Mouse (Mus musculus): ENCODE data around the gene Adgrl2. TPM values are rescaled to one million over a fixed set of nuclear protein-coding genes. Genes with fewer than 3 reads are reported as not detected.

Adgrl2 gene
- total RNA-seq, 2 experiments from 2014 or later: 1.9 to 4.0 TPM

DNA sequence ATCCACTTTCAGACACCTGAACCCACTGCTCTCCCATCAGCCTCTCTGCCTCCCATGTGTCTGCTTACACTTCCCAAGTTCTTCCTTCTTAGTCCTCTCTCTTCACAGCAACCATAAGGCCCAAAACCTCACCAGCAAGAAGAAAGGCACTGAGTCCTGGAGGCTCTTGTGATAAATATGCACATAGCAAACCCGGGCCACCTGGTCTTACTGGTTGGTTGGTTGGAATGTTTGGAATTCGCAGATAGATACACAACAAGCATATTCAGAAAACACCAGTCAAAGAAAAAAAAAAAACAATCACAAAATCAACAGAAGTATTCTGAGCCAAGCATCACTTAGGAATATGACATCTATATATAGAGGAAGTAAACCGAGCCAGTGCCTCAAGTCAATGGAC, 64.0 kb downstream of the Adgrl2 start:
- no peak for ATAC-seq (ENCODE audit: poor library complexity, severe bottlenecking)

DNA sequence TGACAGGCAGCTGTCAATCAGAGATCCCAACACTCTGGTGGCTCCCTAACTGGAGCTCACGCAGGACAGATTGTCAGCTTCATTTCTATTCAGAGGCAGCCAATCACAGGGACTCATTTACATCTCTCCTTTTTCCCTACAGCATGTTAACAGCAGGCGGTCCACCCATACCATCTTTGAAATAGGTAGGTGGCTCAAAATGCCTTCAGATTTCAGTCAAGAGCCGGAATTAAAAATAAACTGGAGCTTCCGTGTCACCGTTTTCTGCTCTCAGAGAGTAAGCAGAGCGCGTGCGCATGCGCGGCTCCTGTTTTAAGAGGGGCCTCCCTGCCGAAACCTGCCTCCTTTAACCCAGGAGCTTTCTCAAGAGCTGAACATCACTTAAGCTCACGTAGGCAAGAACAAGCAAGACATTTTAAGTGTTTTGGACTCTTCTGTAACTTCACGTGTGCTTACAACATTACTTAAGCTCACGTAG, 67.7 kb downstream of the Adgrl2 start:
- ATAC-seq (ENCODE audit: poor library complexity, severe bottlenecking): no peak

DNA sequence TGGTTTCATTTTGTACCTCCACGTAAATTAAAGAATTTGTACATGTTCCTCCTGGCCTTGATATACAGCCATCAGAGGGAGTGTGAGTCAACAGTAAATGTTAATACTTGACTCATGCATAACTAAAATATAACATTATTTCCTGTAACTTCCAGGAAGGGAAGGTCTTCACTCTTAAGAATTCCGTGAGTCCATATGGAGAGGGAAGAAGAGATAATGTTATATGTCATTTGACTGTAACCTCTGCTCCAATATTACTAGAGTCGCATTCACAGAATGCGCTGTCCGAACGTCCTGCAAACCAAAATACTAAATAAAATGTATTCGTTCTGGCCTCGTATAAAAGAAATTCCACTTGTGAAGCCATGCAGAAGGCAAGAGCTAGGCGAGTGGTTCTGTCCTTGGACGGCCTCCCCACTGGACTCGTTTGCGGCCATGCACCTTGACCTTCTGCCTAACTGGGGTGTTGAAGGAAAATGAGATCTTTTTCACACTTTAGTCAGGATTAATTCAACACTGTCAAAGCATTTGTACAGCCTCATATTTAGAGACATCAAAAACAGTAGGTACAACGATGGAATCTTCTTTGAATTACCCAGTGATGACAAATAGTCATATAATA, 68.3 kb downstream of the Adgrl2 start:
- ATAC-seq (ENCODE audit: poor library complexity, severe bottlenecking): no peak

DNA sequence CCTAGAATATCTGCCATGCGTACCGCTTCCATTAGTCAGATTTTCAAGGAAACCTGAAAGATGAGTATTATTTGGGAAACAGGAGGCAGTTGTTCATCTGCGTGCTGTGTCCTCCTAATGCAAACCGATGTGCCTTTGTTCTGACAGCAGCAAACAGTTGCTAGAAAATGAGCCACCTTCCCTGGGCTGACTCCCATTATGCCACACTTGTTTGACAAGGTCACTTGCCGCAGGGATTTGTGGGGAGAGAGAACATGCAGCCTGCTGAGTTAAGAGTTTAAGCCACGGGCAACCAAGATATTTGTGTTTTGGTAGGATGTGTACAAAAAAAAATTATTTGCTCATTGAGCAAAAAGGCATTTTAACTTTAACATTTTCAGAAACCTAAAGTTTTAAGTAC, 69.5 kb downstream of the Adgrl2 start:
- ATAC-seq (ENCODE audit: poor library complexity, severe bottlenecking): no peak

DNA sequence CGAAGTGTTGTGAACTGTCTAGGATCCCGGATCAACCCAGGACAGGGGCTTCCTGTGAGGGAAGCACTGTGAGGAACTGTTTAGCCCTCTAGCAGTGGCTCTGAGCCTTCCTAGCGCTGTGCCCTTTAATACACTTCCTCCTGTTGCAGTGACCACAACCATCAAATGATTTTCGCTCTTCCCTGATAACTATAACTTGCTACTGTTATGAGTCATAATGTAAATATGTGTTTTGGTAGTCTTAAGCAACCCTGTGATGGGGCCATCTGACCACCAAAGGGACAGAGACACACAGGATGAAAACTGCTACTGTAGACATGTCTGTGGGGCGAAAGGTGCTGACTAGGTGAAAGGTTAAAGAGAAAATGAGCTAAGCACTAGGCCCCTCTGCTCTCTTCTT, 71.9 kb downstream of the Adgrl2 start:
- ATAC-seq (ENCODE audit: poor library complexity, severe bottlenecking): peak; percentile 86

DNA sequence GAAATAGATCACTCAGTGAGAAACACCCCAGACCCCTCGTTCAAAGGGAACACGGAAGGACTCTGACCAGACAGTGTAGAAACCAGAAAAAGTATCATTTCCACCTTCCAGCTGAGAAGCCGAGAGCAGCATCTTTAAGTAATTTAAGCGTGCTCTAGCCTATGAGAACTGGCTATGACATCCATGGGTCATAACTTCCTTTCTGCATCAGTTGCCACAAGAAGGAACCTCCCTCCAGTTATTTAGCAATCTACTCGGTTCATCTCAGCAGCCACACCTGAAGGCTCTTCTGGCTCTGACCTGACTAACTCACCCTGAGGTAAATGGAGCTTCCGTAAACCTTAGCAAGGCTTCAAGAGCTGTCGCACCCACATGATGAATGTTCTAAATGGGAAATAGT, 72.5 kb downstream of the Adgrl2 start:
- ATAC-seq (ENCODE audit: poor library complexity, severe bottlenecking): peak; percentile 72

DNA sequence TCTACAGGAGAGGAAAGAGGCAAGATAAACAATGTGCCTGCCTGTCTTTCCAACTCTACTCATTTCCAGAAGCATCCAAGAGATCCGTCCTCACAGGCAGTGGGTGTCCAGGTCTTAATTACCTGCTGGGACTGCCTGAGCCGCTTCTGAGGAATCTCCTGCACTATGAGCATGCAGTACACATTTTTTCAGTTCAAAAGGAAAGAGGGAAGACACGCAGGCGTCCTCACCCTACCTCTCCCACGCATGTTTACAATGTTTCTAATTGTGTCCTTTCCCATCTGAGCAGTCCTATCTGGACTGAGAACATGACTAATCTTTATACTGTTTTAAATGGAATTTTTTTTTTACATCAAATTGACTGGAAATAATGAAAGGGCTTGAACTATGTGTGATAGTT, 74.1 kb downstream of the Adgrl2 start:
- no peak for ATAC-seq (ENCODE audit: poor library complexity, severe bottlenecking)

DNA sequence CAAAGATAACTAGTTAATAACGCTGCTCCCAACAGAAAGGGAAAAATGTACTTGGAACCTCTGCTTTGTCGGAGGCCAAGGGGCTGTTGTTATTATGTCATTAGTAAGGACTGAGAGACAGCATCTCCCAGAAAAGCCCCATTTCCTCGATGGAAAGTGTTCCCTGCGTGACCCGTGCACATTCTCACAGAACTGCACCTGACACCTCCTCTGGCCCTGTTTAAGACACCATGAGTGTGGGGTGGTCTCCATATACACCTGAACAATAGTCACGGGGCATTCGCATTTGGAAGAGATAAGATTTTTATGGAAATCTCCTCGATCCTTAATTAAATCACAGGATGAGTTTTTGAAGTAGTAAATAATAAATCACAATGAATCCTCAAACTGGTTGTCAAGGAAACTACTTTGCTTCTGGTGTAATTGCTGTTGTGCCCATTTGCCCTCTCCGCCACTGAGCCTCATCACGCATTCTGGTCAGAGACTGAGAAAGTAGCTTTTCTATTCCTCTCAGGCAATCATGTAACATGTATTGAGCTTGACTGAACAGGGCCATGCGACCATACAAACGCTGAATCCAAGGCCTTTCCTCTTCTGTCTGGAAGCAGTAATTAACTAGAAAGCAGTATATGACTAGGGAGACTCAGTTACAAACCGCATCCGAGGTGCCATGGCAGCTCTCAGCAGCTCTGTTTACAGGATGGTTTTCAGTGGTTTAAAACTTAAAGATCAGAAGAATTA, 77.2 kb downstream of the Adgrl2 start:
- ATAC-seq (ENCODE audit: poor library complexity, severe bottlenecking): no peak

DNA sequence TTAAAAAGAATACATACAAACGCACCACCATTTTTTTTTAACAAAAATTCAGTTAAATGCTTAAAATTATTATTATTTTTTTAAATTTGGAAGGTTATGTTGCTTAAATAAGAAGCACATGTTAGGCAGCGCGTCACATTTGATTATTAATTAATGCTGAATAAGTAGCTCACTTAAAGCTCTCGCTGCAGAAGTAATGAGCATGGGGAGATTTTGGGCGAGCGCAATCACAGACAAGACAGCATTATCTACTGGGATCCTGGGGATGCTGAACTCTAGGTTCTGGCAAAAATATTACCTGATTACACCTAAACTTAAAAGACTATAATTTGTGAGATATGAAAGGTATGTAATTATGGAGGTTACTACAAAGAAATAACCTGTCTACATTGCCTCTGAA, 77.8 kb downstream of the Adgrl2 start:
- no peak for ATAC-seq (ENCODE audit: poor library complexity, severe bottlenecking)

DNA sequence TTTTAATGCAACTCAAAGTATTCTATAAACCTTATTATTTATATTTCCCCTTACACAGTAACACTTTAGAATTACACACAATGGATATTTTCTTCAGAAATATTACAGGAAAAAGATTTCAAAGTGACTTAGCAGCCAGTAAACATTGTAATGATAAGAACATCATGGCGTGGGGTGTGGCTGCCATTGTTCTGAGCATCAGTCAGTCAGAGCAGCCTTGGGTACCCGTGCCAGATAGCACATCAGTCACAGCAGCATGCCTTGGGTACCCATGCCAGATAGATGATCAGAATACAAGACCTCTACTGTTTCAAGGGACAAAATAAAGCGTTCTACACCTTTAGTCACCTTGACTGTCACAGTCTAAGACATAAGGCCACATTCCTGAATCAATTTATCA, 82.5 kb downstream of the Adgrl2 start:
- no peak for ATAC-seq (ENCODE audit: poor library complexity, severe bottlenecking)

DNA sequence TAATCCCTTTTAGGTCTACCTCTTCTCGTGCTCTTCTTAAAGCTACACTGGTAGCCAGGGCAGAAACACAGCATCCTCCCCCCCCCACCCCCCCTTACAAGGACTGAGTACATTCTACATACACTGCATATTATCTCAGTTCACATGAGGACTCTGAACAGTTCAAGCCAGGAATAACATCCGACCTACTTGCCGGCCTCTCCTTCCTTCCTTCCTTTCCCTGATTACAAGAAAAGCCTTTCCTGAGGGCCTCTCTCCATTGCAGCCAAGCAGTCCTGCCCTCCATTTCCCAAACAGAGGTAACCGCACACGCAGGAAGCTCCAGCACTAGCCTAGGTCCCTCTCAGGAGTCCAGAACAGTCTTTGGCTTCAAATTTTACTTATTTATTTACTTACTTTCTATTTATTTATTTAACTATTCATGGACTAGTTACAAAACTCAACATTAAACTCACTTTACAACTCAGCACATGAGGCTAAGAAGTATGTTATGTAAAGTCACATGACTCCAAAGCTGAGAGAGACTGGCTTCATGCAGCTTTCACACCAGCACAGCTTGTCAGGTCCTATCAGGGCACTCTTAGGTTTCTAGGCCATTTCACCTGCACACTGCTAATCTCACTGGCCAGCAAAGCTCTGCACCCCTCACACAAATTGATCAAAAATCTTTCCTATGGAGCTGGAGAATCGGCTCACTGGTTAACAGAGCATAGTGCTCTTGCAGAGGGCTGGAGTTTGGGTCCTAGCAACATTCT, 83.2 kb downstream of the Adgrl2 start:
- no peak for ATAC-seq (ENCODE audit: poor library complexity, severe bottlenecking)

DNA sequence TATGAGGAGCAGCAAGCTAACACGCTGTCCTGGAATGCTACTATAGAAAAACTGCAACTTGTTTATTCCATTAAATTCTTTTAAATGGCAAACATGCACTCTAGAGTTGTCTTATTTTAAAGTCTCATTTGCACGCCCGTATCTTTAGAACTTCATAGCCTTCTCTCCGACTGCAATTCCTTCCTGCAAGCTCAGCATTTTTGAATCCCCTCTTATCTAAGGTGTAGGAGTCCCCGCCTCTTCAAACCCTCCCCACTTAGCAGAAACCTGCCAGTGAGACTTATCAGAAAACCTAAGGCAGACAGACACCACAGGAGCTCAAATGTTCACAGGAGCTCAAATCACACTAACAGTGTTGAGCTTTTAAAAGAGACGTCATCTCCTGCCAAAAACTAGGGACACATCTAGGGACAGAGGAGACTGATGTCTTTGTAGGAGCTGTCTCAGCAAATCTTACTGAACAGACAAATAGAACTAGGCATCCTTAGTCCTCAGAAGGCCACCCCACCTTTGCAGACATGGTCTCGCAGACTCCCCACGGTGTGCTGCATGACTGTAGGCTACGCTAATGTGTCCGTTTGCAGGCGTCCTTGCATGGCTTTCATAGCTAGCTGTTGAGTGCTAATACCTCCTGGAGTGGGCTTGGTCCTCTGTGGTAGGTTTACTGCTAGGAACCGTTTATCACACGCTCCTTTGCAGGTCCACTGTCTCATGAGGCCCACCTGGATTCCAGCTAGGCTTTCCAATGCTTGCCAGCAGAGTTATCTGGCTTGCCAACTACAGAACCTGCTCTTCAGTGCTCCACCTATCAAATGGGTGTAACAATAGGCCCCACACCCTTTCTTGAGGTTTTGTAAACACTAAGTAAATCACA, 84.2 kb downstream of the Adgrl2 start:
- ATAC-seq (ENCODE audit: poor library complexity, severe bottlenecking): no peak

DNA sequence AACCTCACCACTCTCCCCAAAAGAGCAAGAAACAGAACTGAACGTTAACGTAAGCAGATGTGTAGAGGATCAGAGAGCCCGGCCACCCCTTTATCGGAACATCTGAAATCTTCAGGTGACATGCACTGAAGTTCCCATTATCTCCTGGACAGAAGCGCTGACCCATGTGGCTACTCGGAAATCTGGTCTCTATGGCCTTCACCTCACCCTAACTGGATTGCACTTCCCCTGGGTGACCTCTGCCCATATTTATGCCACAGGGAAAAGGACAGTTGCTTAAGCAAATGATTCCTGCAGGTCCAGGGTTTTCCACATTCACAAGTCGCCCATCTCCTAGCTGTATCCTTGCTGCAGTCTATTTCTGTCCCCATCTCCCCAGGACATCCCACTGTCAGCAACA, 84.9 kb downstream of the Adgrl2 start:
- no peak for ATAC-seq (ENCODE audit: poor library complexity, severe bottlenecking)

DNA sequence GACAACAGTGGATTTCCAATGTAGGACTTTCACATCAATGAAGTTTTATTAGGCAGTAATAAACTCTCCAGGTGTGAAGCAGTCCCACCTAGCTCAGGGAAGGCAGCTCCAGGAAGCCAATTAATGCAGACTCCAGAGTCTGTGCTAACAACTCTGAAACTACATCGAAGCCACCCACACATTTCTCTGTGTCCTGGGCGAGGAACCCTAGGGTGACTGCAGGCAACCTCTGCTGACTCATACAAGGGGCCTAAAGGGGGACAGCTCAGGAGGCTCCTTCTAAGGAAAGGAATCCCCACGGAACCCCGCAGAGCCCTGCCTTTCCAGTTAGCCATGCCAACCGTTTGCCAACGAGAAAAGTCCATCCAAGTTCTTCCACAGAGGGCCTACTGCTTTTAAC, 90.5 kb downstream of the Adgrl2 start:
- ATAC-seq (ENCODE audit: poor library complexity, severe bottlenecking): no peak

DNA sequence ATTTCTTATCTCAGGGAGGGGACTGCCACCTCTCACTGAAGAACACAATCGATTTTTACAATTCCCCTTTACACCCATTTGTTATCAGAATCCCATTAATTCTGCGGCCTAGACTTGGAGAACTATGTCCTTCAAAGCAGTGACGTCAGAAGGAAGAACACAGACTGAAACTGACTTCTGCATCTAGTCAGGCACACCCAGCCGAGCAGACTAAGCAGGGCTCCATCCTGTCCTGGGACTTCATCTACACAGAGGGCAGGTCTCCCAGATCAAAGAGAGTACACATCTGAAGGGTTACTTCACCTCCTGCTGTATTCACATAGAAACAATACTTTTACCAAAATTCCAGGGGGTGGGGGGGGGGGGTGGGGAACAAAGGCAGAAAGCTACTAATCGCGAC, 90.9 kb downstream of the Adgrl2 start:
- no peak for ATAC-seq (ENCODE audit: poor library complexity, severe bottlenecking)

DNA sequence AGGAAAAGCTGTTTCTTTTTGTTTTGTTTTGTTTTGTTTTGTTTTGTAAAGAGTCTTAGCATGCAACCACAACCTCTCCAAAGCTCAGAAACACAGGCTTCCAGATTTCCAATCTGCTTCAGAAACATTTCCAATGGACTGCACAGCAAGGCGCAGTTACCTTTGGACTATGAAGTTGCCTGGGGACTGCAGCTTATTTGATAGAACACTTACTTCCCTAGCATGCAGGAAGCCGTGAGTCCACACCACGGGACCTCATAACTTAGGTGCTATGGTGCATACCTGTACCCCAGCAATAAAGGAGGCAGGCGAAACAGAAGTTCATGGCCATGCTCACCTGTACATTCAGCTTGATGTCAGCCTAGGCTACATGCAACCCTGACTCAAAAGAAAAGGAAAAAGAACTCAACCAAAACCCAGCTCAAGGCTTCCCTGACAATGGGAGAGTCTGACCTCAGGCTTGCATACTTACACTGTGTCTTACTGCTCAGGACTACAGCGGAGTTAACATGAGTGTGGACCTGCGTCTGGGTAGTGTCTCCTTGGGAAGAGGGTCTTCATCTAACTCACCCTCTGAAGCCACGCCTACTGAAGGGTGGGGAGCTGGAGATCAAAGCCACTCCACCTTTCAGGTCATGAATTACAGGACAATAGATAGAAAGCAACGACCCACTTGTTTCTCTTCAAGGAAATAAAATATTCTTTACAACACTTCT, 91.7 kb downstream of the Adgrl2 start:
- ATAC-seq (ENCODE audit: poor library complexity, severe bottlenecking): no peak

DNA sequence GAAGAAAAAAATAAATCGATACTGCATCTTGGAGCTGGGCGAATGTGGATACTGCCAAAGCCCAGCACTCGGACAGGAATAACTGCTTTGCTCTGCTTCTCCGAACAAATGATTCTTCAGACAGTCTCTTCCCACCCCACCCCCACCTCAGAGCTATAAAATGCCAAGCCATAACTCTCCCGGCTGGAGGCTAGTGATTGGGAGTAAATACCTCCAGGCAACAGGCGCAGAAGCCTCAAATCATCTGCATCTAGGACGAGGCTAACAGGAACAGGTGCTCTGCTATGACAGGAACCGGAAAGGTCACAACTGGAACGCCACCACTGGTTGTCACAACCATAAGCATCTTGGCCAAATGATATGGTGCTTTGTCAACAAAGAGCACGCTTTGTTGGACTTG, 94.1 kb downstream of the Adgrl2 start:
- ATAC-seq (ENCODE audit: poor library complexity, severe bottlenecking): no peak

DNA sequence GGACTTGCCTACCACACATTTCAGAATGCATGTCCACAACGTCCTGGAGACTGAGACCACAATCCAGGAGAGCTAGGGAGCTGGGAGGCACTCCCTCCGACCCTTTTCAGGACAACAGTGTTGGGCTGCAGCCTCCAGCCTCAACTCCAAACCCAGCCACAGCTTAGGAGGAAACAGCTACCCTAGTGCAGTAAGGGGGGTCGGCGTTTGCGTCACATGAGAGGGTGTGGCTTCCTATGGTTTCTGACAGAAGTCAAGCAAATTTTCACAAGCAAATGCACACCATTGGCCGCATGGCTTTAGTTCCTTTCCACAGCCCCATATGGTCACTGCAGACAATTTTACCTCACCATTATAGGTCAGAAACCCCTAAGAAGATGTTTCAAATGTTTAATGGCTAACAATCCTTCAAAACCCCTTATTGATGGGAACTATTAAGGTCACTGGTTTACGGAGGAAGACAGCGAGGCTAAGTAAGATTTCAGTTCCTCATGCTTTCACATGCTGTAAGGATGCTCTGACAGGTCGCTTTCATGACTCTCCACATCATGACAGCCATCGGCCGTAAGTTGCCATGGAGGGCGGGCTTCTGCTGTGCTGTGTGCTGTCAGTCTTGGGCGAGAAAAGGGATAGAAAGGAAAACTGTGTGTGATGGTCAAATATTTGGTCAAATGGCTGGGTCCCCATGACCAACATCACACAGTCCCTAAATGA, 94.8 kb downstream of the Adgrl2 start:
- peak; percentile 80 for ATAC-seq (ENCODE audit: poor library complexity, severe bottlenecking)

DNA sequence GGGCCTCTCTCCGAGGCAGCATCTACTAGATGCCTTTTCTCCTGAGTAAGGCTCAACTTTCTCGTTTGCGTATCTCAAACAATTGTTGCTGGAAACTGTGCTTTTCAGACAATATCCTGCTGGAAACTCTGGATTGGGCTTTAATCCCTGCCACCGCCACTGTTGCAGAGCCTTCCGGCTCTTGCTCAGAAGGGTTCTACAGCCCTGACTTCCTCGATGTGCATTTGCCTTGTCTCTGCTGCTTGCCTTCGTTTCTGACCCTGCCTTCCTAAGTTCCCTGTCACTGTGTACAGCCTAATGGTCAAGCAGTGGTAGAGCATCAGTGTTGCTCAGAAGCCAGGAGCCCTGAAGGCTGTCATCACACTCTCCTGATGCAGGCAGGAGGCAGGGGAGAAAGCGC, 95.5 kb downstream of the Adgrl2 start:
- peak; percentile 16; the same call in 1 of the 2 replicates for ATAC-seq (ENCODE audit: poor library complexity, severe bottlenecking)

DNA sequence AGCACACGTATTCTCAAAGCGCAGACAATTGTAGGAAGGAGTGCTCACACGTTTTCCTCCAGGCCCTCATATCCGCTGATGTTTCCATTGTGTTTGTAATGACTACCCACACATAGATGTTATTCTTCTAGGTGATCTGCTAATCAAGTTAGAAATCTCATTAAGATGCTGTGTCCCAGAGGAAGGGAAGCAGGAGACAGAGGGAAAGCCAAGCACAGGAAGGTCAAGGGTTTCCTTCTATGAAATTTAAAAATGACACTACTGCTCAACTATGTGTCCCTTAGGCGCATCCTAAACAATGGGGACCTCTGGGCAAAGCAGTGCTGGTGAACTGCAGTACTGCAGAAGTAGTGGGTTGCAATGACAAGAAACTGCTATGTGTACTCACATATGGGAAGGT, 102.5 kb downstream of the Adgrl2 start:
- no peak for ATAC-seq (ENCODE audit: poor library complexity, severe bottlenecking)

All from megakaryocyte, adult 5-6 weeks (primary cell).